Mouse (Mus musculus) forebrain, embryonic 13.5 days (tissue): ENCODE results near the gene Zdhhc21. TPM values are rescaled to one million over a fixed set of nuclear protein-coding genes. Genes with fewer than 3 reads are reported as not detected.

Experiments
- ATAC-seq: fragments of 200-750 bp; cut with Nextera tagmentation; 2 replicates; pipeline ENCODE4 v1.8.0; 2017
- H3K27ac ChIP-seq: fragments of 300-500 bp; sonication (generic); 2 replicates; pipeline ENCODE4 v1.5.1; 2015; ENCODE audit warnings: inconsistent platforms, mild to moderate bottlenecking, moderate library complexity
- H3K27me3 ChIP-seq: fragments of 300-500 bp; sonication (generic); 2 replicates; pipeline ENCODE4 v1.6.1; 2015; ENCODE audit warnings: mild to moderate bottlenecking, inconsistent platforms
- H3K36me3 ChIP-seq: fragments of 300-500 bp; sonication (generic); 2 replicates; pipeline ENCODE4 v1.6.1; 2015; ENCODE audit warnings: mild to moderate bottlenecking, inconsistent platforms; ENCODE audit not compliant: poor library complexity, severe bottlenecking
- H3K4me1 ChIP-seq: fragments of 300-500 bp; sonication (generic); 2 replicates; pipeline ENCODE4 v1.6.1; 2015; ENCODE audit warnings: inconsistent platforms
- H3K4me2 ChIP-seq: fragments of 300-500 bp; sonication (generic); 2 replicates; pipeline ENCODE4 v1.6.1; 2015; ENCODE audit warnings: inconsistent platforms, mild to moderate bottlenecking, moderate library complexity
- H3K4me3 ChIP-seq: fragments of 300-500 bp; sonication (generic); 2 replicates; pipeline ENCODE4 v1.5.1; 2015; ENCODE audit warnings: mild to moderate bottlenecking, inconsistent platforms
- H3K9ac ChIP-seq: fragments of 300-500 bp; sonication (generic); 2 replicates; pipeline ENCODE4 v1.6.1; 2015; ENCODE audit warnings: mild to moderate bottlenecking, inconsistent platforms
- H3K9me3 ChIP-seq: fragments of 300-500 bp; sonication (generic); replicated peaks from 2 replicates; pipeline ENCODE4 v1.6.1; 2016; ENCODE audit warnings: inconsistent platforms
- WGBS: fragments of 180-500 bp; shearing (Covaris S2); methylation state at CpG from one replicate; pipeline ENCODE4 v1.1.7; 2015; 5-methylcytosine and 5-hydroxymethylcytosine counted together
- polyA plus RNA-seq: library from polyadenylated mRNA; unstranded; fragments of >200 nt; fragmentation: Nextera tagmentation; extraction: Ambion mirVana; gene quantifications from 2 replicates; pipeline ENCODE4 v1.2.1, GENCODE M21; 2015

Gene Zdhhc21
- 14.8 and 15.1 TPM in 2 replicates for polyA plus RNA-seq

DNA sequence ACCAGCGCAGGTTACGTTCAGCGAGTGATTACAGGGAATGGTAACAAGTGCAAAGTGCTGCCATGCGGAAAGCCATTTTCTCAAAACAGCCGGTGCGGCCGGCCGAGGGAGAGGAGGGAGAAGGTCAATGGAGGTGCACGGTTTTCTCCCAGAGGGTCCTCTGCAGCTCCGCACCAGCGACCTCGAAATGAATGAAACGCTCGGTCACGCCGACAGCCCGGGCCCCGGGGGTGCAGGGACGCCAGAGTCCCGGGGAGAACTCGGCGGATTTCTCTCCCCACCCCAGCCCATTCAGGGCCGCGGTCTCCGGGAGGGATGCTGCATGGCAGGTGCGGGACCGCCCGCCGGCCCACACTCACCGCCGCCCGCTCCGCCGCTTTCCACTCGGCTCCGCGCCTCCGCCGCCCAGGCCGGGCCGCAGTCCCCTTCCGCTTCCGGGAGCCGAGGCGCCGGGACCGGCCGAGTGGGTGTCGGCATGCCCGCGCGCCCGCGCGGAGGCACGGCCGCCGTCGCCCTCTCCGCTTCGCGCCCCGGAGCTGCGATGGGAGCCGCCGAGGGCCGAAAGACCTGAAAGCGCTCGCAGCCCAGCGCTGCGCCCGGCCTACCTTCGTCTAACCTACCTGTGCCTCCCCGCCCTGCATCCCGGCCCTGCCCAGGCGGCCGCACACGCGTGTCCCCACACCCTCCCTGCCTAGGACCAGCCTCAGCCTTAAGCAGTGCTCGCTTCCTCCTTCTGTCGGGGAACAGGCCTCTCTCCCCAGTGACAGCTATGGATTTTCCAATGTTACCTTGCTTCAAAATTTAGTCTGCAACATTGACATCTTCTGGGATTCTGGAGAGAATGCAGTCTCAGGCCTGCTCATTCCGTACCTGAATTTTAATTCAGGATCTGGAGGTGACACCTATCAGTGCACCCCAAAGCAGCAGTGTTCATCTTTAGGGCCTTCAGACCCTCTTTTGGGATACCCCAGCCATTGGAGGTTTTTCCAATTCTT, at the start of gene Zdhhc21:
Gene Zdhhc21 (minus strand): TSS at position 828 of the 995 bp plus-strand sequence.
- Histone ChIP-seq H3K9me3 (no peaks in the 10 kb centered on the region), H3K4me3 (peak within 1 kb of the TSS; percentile 72), H3K9ac (peak within 1 kb of the TSS; percentile 96), H3K4me2 (peak within 1 kb of the TSS; percentile 76), H3K27ac (peak within 1 kb of the TSS; percentile 92), H3K36me3 (no peaks in the 10 kb centered on the region), H3K4me1 (peaks cover 44% of the 10 kb centered on the region), H3K27me3 (no peaks in the 10 kb centered on the region)
- ATAC-seq, result peak; percentile 91
- WGBS, result under 1% methylated on average over 74 of the region's 82 CpGs

DNA sequence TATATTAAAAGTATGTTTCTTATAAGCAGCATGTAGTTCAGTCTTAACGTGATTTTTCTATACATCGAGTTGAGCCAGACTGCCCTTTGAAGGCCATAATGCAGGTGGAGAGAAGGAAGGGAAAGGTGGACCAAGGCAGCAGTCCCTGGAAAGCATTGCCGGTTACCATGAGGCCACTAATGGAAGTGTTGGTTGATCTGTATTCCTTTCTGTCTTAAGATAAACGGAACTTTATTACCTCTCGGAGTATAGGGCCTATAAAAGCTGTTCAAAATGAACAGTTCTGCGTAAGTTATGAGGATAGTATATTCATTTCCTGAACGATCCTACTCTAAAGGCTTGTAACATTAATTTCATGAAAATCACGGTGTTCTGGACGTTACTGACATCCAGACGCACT, 35.5 kb upstream of the Zdhhc21 start:
- Histone ChIP-seq H3K4me1 (peaks cover 4% of the 10 kb centered on the region; the same call in 1 of the 2 replicates), H3K4me2 (no peak overlapping the region), H3K36me3 (no peaks in the 10 kb centered on the region), H3K4me3 (no peak overlapping the region), H3K9me3 (no peaks in the 10 kb centered on the region), H3K9ac (no peak overlapping the region), H3K27ac (no peak overlapping the region), H3K27me3 (no peaks in the 10 kb centered on the region)
- 94% methylated on average over 10 of the region's 10 CpGs for WGBS
- ATAC-seq, result no peak

DNA sequence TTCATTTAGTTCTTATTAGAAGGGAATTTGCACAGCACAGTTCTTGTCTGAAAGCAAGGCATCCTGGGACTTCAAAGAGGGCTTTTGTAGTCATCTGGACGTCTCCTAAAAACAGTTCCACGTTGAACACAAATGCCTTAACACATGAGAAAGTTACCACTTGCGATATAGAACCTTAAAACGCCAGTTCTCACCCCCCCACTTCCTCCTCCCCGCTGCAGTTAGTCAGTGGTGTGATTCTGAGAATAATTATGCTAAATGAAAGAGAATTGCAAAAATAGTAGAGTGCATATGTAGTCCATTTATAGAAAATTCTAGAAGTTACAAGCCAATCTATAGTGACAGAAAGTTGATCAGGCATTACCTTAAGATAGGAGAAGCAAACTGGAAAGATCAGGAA, 32.5 kb upstream of the Zdhhc21 start:
- Histone ChIP-seq H3K4me3 (no peak overlapping the region), H3K27ac (no peak overlapping the region), H3K36me3 (no peaks in the 10 kb centered on the region), H3K4me1 (peaks cover 4% of the 10 kb centered on the region; the same call in 1 of the 2 replicates), H3K4me2 (no peak overlapping the region), H3K9me3 (no peaks in the 10 kb centered on the region), H3K9ac (no peak overlapping the region), H3K27me3 (0 out of 2 replicates have a peak, but pooled peaks cover 1% of the 10 kb centered on the region)
- 70% methylated on average over 5 of the region's 5 CpGs for WGBS
- no peak for ATAC-seq

DNA sequence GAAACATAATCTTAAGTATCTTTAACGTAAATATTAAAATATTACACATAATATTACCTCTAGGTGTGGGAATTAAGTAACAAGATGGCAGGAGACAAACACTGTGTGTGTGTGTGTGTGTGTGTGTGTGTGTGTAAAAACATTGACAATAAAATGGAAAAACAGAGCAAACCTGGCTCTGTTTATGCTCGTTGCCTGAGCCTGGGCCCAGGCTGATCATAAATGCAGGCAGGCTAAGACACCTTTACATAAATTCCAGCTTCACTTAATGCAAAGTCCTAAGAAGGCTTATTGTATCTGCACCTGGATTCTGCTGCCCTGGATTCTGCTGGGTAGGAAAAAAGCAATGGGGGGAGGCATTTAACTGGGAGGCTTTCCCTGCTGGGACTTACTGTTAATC, 31.8 kb upstream of the Zdhhc21 start:
- Histone ChIP-seq H3K4me3 (no peak overlapping the region), H3K9ac (no peak overlapping the region), H3K27ac (no peak overlapping the region), H3K4me2 (no peak overlapping the region), H3K36me3 (no peaks in the 10 kb centered on the region), H3K27me3 (0 out of 2 replicates have a peak, but pooled peaks cover 4% of the 10 kb centered on the region), H3K9me3 (no peaks in the 10 kb centered on the region), H3K4me1 (peaks cover 4% of the 10 kb centered on the region; the same call in 1 of the 2 replicates)
- 76% methylated on average over 2 of the region's 2 CpGs for WGBS
- ATAC-seq, result peak; percentile 27; the same call in 1 of the 2 replicates

DNA sequence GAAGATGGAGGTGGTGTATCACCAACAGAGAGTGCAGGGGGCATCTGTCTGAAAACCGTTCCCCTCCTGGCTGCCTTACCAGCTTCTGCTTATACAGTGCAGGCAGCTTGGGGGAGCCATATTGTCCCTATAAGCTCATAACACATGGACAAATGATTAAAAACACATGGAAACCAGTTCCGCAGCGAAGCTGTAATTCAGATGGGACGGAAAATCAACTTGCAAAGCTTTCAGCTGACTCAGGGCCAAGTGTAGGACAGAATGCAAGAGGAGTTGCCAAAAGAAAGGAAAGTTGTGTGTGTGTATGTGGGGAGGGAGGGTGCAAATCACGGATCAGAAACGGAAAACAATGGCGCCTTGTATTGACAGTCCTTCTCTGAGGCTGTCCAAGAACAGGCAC, 31.3 kb upstream of the Zdhhc21 start:
- 57% methylated on average over 7 of the region's 7 CpGs for WGBS
- 0 out of 2 replicates have a peak, but pooled peaks cover 4% of the 10 kb centered on the region for H3K27me3 ChIP-seq
- 0 out of 2 replicates have a peak overlapping the region, but pooled peaks have one; percentile 6 for H3K27ac ChIP-seq
- H3K4me2 ChIP-seq, result no peak overlapping the region
- no peak overlapping the region for H3K9ac ChIP-seq
- H3K4me3 ChIP-seq, result no peak overlapping the region
- H3K4me1 ChIP-seq, result peaks cover 4% of the 10 kb centered on the region; the same call in 1 of the 2 replicates
- peak; percentile 72; the same call in 1 of the 2 replicates for ATAC-seq
- no peaks in the 10 kb centered on the region for H3K9me3 ChIP-seq
- H3K36me3 ChIP-seq, result no peaks in the 10 kb centered on the region

DNA sequence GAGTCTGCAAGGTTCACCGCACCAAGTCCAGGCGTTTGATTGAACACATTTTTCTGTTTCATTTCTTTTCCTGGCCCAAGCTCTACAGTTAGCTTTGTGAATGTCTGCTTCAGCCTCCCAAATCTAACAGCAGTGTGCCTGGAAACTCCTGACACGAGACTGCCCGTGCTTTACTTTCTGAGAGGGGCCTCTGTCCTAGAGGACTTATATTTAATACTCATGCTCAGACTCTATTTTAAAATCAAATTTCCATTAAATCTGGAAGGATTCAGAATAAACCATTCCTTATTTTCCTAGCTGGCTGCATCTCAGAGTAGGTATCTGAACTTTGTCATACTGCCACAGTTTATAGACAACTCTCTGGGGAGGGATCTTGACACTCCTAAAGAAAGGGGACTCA, 30.8 kb upstream of the Zdhhc21 start:
- no peak overlapping the region for H3K27ac ChIP-seq
- no peak for ATAC-seq

DNA sequence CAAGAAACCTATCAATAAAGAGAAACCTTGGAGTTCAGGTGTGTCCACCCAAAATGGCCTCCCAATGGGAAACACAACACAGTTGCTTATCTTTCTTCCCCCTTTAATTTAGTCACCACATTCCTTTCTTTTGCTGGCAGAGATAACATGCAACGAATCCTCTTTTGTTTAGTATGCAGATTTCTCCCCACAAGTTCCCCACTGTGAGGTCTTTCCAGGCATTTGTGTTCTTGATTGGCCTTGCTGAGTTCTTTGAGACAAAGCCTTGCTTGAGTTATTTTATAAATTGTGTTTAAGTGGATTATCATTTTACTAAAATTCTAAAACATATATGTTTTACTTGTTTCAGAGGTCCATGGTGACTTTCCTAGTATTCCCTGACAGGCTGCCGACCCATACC, 26.4 kb upstream of the Zdhhc21 start:
- no peaks in the 10 kb centered on the region for H3K36me3 ChIP-seq
- WGBS, result 54% methylated on average over 2 of the region's 2 CpGs
- H3K9ac ChIP-seq, result no peak overlapping the region
- H3K27ac ChIP-seq, result no peak overlapping the region
- no peaks in the 10 kb centered on the region for H3K9me3 ChIP-seq
- no peak for ATAC-seq
- H3K4me1 ChIP-seq, result peaks cover 9% of the 10 kb centered on the region
- H3K4me3 ChIP-seq, result no peak overlapping the region
- no peak overlapping the region for H3K4me2 ChIP-seq
- peaks cover 11% of the 10 kb centered on the region; the same call in 1 of the 2 replicates for H3K27me3 ChIP-seq

More for the DNA sequence above, 30.8 kb upstream of the Zdhhc21 start:
- Histone ChIP-seq H3K27me3 (0 out of 2 replicates have a peak, but pooled peaks cover 4% of the 10 kb centered on the region), H3K4me1 (peaks cover 4% of the 10 kb centered on the region; the same call in 1 of the 2 replicates), H3K36me3 (no peaks in the 10 kb centered on the region), H3K9me3 (no peaks in the 10 kb centered on the region), H3K4me3 (no peak overlapping the region), H3K9ac (no peak overlapping the region), H3K4me2 (no peak overlapping the region)
- WGBS, result 84% methylated on average over 4 of the region's 4 CpGs

DNA sequence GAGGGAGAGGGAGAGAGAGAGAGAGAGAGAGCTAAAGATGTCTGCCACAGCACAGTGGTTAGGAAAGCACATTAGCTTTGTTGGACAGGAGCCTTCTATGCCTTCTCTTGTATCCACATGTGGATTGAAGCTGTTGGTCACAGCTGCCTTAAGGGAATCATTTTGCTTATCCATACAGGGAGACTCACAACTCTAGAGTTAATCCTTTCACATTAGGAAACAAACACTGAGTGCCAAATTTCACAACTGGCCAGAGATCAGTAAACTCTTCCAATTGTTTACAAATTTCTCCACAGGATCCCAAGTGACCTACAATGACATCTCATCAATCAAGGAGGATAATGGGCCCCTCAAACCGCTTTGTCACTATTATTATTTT, 25.8 kb upstream of the Zdhhc21 start:
- Histone ChIP-seq H3K4me1 (peaks cover 5% of the 10 kb centered on the region), H3K4me3 (no peak overlapping the region), H3K36me3 (no peaks in the 10 kb centered on the region), H3K27ac (no peak overlapping the region), H3K9me3 (no peaks in the 10 kb centered on the region), H3K4me2 (no peak overlapping the region), H3K27me3 (peaks cover 11% of the 10 kb centered on the region; the same call in 1 of the 2 replicates), H3K9ac (no peak overlapping the region)
- no peak for ATAC-seq
- WGBS, result 39% methylated on average over 1 of the region's 1 CpGs

DNA sequence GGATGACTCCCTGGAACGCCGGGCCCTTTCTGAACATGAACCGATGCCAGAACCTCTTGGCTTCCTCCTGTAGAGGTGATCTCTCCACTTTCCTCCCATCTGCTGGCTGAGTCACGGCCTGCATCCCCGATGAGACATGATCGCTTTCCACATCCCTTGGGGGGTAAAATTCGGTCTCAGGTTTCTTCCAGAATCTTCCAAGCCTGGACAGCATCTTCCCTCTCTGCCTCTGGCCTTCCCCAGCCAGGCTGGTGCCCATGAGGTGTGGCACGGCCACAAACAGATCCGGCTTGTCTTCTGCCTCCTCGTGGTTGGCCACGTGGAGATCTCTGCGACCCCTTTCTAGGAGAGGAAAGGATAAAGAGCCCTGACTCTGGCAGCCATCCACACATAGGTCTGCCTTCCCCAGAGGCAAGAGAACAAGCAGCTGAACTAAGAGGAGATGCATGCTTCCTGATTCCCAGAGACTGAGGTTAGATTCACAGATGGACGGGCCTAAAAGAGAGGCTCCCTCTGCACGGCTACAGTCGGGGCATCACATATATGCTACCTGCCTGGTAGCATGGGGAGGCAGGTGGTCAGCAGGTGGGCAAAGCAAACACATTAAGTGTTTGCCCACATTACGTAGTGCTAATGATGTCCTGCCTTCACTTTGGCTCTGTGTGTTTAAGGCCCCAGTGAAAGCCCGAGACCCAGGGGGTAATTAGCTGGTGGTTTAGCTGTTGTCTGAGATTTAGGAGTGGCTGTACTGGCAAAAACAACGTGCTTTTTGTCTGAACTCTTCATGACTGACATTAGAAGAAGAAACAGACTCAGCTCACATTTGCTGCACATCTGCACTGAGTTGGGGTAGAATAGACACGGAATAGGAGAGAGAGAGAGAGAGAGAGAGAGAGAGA, 25.1 kb upstream of the Zdhhc21 start, which contains the start of gene Cer1:
Gene Cer1 (minus strand): TSS at position 513 of the 899 bp plus-strand sequence.
- Histone ChIP-seq H3K9me3 (no peaks in the 10 kb centered on the region), H3K4me2 (no peak within 1 kb of the TSS), H3K4me1 (peaks cover 5% of the 10 kb centered on the region), H3K4me3 (no peak within 1 kb of the TSS), H3K27me3 (peaks cover 11% of the 10 kb centered on the region; the same call in 1 of the 2 replicates), H3K36me3 (no peaks in the 10 kb centered on the region), H3K9ac (no peak within 1 kb of the TSS), H3K27ac (no peak within 1 kb of the TSS)
- peak; percentile 50; the same call in 1 of the 2 replicates for ATAC-seq
- 51% methylated on average over 19 of the region's 19 CpGs for WGBS

DNA sequence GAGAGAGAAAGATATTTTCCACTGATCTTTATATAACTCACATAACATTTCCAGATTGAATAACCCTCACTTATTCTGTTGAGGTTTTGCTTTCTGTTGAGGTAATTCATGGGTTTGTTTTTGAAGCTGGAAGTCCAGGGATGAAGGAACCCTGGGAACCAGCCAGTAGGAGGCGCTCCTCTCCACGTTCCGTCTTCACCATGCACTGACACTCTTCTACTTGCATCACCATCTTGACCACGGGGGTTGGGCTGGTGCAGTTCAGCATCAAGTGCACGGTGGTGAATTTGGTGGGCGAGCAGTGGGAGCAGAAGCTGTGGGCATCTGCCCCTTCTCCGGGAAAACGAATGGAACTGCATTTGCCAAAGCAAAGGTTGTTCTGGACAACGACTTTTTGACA, 22.7 kb upstream of the Zdhhc21 start:
- Histone ChIP-seq H3K4me2 (no peak overlapping the region), H3K36me3 (no peaks in the 10 kb centered on the region), H3K9ac (no peak overlapping the region), H3K27me3 (peaks cover 11% of the 10 kb centered on the region; the same call in 1 of the 2 replicates), H3K9me3 (no peaks in the 10 kb centered on the region), H3K4me1 (peaks cover 5% of the 10 kb centered on the region), H3K27ac (no peak overlapping the region), H3K4me3 (no peak overlapping the region)
- WGBS, result 87% methylated on average over 9 of the region's 9 CpGs
- no peak for ATAC-seq

DNA sequence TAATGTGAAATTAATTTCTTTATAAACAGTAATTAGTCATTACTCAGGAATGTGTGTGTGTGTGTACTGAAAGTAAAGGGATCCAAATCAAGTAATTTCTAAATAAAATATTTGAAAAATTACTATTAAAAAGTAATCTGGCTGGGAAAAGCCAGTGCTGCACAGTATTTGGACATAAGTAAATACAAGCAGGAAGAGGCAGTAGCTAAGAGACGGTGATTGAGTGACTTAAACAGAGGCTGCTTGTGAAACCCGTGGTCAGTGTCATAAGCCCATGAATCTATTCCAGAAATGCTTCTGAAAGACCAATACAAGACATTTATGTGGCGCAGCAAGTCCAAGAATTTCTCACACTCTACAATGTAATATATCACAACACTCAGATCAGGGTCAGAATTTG, 21.6 kb upstream of the Zdhhc21 start:
- H3K36me3 ChIP-seq, result no peaks in the 10 kb centered on the region
- H3K4me3 ChIP-seq, result no peak overlapping the region
- H3K9me3 ChIP-seq, result no peaks in the 10 kb centered on the region
- peaks cover 10% of the 10 kb centered on the region; the same call in 1 of the 2 replicates for H3K27me3 ChIP-seq
- no peak overlapping the region for H3K27ac ChIP-seq
- H3K4me2 ChIP-seq, result no peak overlapping the region
- 90% methylated on average over 3 of the region's 3 CpGs for WGBS
- ATAC-seq, result no peak
- no peak overlapping the region for H3K9ac ChIP-seq
- H3K4me1 ChIP-seq, result peaks cover 5% of the 10 kb centered on the region
